Mouse (Mus musculus): ENCODE results near the gene Cep128.

The Cep128 gene

GRCm38 (mm10) chr12:91326104-91326503 lies 58.1 kb downstream of the Cep128 start:
- in situ Hi-C loops (cut with MboI; ENCODE audit: low pct_unique_long_range_greater_than_20kb in 1 of 2, low sequenced_read_pairs in 2 of 2, unreplicated experiment in 1 of 2) = no loop called here

- in situ Hi-C loops (cut with MboI; ENCODE audit: low pct_unique_long_range_greater_than_20kb in 1 of 2, low sequenced_read_pairs in 2 of 2, unreplicated experiment in 1 of 2) = loop anchor here (10.0 to 25.0 kb wide), 4 partner anchors 328 to 778 kb away; partner anchors contain the start of gene Dio2 (in 2 of the 2)
These were observed 69.2 kb downstream of the Cep128 start for GRCm38 (mm10) chr12:91315026-91315425.

DNA sequence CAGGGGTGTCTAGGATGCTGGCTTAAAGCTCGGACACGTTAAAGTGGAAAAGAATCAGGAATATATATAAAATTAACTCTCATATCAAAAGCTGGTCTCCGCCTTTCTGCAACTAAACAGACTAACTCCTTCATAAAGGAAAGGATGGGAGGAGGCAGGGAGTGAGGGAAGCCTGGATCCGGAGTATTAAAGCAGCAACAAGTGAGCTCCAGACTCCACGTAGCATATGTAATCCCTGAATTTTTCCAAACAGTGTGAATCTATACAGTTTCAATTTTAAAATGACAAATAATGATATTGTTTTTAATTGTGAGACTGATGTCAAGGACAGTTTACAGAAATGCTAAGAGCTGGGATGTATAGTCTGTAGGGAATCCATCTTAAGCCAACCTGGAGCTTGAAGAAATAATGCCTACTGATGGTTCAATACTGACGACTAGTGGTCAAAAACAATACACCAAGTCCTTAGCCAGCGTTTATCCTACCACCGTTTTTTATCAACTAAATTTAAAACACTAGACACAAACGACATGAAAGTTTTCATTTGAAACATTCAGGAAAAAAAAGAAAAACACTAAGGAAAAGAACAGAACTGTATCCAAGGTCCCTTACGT lies 70.1 kb downstream of the Cep128 start:
- in situ Hi-C loops (cut with MboI; ENCODE audit: low pct_unique_long_range_greater_than_20kb in 1 of 2, low sequenced_read_pairs in 2 of 2, unreplicated experiment in 1 of 2) = loop anchor here (10.0 to 25.0 kb wide), 4 partner anchors 327 to 777 kb away; partner anchors contain the start of gene Dio2 (in 2 of the 2)

DNA sequence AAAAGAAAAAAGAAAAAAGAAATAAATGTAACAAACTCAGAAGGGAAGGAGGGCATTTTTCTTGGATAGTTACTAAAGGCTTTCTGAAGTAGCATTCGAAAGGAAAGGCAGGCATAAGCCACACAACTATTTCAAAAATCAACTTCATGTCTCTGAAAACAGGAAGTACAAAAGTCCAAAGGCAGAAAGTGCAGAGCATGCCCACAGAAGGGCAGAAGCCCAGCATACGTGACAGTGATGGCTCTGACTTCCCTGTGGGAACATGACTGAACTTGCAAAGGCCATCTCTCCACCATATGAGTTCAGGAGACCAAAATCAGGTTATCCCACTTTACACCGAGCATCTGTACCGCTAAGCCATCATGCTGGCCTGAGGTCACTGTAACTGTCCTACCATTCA lies 71.6 kb downstream of the Cep128 start:
- in situ Hi-C loops (cut with MboI; ENCODE audit: low pct_unique_long_range_greater_than_20kb in 1 of 2, low sequenced_read_pairs in 2 of 2, unreplicated experiment in 1 of 2) = loop anchor here (10.0 to 25.0 kb wide), 4 partner anchors 325 to 775 kb away; partner anchors contain the start of gene Dio2 (in 2 of the 2)

DNA sequence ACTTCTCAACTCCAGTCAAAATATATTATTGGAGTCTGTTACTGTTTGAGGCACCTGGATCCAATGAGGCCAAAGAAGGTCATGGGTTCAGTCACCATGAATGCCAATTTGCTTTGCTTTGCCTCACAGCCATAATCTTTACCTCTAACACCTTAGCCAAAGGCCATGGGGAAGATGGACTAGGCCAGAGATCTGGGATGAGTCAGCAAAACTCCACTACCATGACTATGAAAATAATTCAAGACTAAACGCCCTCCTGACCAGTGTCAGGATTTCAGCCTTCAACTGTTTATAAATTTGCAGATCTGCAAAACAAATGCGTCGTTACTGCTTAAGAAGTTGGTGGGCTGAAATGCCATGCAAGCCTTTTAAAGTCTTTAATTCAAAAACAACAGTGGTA lies 76.5 kb downstream of the Cep128 start:
- in situ Hi-C loops (cut with MboI; ENCODE audit: low pct_unique_long_range_greater_than_20kb in 1 of 2, low sequenced_read_pairs in 2 of 2, unreplicated experiment in 1 of 2) = loop anchor here (25.0 kb wide), 3 partner anchors 320 to 770 kb away; partner anchors contain the start of gene Dio2 (in 1 of the 2)

DNA sequence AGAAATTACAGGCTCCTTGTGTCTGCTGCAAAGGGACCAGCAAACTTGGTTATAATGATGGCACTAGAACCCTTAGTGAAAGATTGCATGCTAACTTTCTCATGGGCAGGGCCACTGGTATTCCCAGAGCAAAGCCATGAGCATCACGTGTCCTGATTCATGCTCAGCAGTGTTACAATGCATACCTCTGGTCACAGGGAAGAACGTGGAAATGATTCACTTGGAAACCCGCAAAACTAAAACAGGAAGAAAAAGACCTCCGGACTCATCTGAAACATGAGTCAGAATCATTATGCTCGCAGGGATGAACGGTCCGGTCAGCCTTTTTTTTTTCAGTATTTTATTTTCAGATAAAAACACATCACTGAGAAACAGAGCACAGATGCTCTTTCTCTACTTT lies 78.4 kb downstream of the Cep128 start:
- in situ Hi-C loops (cut with MboI; ENCODE audit: low pct_unique_long_range_greater_than_20kb in 1 of 2, low sequenced_read_pairs in 2 of 2, unreplicated experiment in 1 of 2) = loop anchor here (25.0 kb wide), 3 partner anchors 318 to 768 kb away; partner anchors contain the start of gene Dio2 (in 1 of the 2)

GRCm38 (mm10) chr12:91305038-91305437 lies 79.2 kb downstream of the Cep128 start:
- in situ Hi-C loops (cut with MboI; ENCODE audit: low pct_unique_long_range_greater_than_20kb in 1 of 2, low sequenced_read_pairs in 2 of 2, unreplicated experiment in 1 of 2) = loop anchor here (25.0 kb wide), 3 partner anchors 318 to 768 kb away; partner anchors contain the start of gene Dio2 (in 1 of the 2)

GRCm38 (mm10) chr12:91298700-91299099 lies 85.5 kb downstream of the Cep128 start:
- in situ Hi-C loops (cut with MboI; ENCODE audit: low pct_unique_long_range_greater_than_20kb in 1 of 2, low sequenced_read_pairs in 2 of 2, unreplicated experiment in 1 of 2) = no loop called here

DNA sequence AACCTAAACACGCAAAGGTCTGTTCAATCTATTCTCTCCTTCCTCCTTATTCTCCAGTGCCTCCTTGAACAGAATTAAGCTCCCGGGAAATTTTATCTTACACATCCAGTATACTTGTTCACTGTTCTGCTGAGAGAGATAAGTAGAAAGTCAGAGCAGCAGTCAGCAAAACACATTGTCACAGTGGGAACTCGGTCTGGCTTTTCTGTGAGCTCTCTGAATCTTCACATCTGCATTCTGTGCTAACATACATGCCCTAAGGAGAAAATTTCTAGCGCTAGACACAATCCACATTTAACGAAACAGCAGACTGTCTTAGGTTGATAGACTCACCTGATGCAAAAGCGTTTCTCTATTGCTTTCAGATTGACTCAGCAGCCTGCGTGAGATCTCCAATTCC lies 88.3 kb downstream of the Cep128 start:
- in situ Hi-C loops (cut with MboI; ENCODE audit: low pct_unique_long_range_greater_than_20kb in 1 of 2, low sequenced_read_pairs in 2 of 2, unreplicated experiment in 1 of 2) = no loop called here

DNA sequence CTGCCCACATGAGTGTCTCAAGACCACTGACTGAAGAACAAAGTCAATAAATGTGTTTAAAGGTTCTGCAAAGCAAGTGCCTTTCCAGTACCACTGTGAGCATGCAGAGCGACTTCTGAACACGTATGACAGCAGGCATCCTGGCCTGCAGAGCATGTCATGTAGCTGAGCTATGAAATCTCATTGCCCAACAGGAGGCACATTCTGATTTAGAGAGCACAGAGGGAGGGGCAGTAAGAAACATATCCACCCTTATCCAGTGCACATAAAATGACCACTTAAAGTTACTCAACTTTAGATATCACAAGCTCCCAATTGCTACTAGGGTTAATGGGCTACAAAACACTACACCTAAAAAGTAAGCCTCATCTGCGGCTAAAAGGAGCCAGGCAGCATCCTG lies 88.8 kb downstream of the Cep128 start:
- in situ Hi-C loops (cut with MboI; ENCODE audit: low pct_unique_long_range_greater_than_20kb in 1 of 2, low sequenced_read_pairs in 2 of 2, unreplicated experiment in 1 of 2) = no loop called here

GRCm38 (mm10) chr12:91273936-91274335 lies 110.3 kb downstream of the Cep128 start:
- in situ Hi-C loops (cut with MboI; ENCODE audit: low pct_unique_long_range_greater_than_20kb in 1 of 2, low sequenced_read_pairs in 2 of 2, unreplicated experiment in 1 of 2) = no loop called here

DNA sequence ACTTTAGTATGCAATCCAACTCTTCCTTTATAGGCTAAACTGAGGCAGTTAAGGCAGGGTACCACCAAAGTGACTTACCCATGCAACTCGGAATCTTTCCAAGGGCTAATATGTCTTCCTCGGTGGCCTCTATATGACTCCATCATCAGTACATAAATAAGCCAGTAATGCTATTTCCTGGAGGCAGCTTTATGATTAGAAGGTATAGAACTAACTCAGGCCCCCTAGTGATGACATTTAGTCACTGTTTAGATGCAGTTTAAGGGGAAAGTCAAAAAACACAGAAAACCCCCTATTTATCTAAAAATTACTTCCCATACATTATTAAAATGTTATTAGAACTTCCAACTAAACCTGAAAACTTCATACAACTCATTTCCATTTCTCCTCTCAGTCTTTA lies 114.6 kb downstream of the Cep128 start:
- in situ Hi-C loops (cut with MboI; ENCODE audit: low pct_unique_long_range_greater_than_20kb in 1 of 2, low sequenced_read_pairs in 2 of 2, unreplicated experiment in 1 of 2) = no loop called here

DNA sequence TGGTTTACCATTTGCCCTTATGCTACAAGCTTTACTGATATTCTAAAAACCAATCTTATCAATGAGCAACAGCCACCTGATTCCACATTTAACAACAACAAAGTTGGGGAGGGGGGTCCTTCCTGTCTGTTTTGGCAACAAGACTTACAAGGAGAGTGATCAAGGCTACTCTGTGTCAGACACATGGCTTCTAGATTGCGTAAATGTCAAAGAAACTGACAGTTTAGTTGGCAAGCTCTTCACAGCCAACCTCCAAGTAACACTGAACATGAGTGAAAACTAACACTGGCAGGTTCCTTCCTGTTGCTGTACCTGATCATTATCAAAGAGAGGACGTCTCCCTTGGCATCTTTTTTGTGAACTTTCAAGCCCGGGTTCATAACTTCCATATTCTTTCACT lies 115.2 kb downstream of the Cep128 start:
- in situ Hi-C loops (cut with MboI; ENCODE audit: low pct_unique_long_range_greater_than_20kb in 1 of 2, low sequenced_read_pairs in 2 of 2, unreplicated experiment in 1 of 2) = no loop called here

GRCm38 (mm10) chr12:91266014-91266413 lies 118.2 kb downstream of the Cep128 start:
- in situ Hi-C loops (cut with MboI; ENCODE audit: low pct_unique_long_range_greater_than_20kb in 1 of 2, low sequenced_read_pairs in 2 of 2, unreplicated experiment in 1 of 2) = no loop called here

DNA sequence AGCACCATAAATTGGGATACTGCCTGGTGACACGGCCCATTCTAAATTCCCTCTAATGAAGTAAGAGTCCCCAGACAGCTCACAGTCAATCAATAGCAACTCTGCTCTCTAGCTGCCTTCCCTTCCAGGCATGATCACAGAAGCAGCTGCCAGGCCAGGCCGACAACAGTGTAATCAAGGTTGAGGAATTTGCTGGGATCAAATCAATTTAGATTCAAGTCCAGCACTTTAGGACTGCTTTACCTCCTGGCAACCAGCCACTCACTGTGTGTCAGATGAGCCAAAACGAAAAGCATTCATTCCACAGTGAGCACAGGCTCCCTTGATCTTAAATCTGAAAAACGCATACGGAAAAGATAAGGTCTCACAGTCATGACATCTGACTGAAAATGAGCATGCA lies 118.7 kb downstream of the Cep128 start:
- in situ Hi-C loops (cut with MboI; ENCODE audit: low pct_unique_long_range_greater_than_20kb in 1 of 2, low sequenced_read_pairs in 2 of 2, unreplicated experiment in 1 of 2) = no loop called here

GRCm38 (mm10) chr12:91264828-91265355 lies 119.3 kb downstream of the Cep128 start:
- in situ Hi-C loops (cut with MboI; ENCODE audit: low pct_unique_long_range_greater_than_20kb in 1 of 2, low sequenced_read_pairs in 2 of 2, unreplicated experiment in 1 of 2) = no loop called here

- in situ Hi-C loops (cut with MboI; ENCODE audit: low pct_unique_long_range_greater_than_20kb in 1 of 2, low sequenced_read_pairs in 2 of 2, unreplicated experiment in 1 of 2) = no loop called here
These were observed 120.5 kb downstream of the Cep128 start for GRCm38 (mm10) chr12:91263705-91264104.

DNA sequence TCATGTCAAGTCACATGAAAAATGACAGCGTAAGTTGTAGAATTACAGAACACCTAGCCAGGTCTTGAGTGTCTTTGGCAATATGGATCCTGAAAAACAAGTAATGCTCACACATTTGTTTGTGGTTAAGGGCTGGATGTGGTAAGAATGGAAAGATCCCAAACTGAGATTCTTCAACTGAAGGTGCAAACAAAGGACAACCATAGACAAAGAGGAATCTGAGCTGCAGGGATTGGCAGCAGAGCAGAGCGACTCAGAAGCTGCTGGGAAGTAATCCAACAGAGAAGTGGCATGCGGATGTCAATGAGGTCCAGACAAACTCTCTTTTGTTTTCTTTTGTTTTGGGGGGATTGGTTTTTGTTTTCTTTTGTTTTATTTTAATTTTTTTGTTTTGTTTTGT lies 121.4 kb downstream of the Cep128 start:
- in situ Hi-C loops (cut with MboI; ENCODE audit: low pct_unique_long_range_greater_than_20kb in 1 of 2, low sequenced_read_pairs in 2 of 2, unreplicated experiment in 1 of 2) = no loop called here

- in situ Hi-C loops (cut with MboI; ENCODE audit: low pct_unique_long_range_greater_than_20kb in 1 of 2, low sequenced_read_pairs in 2 of 2, unreplicated experiment in 1 of 2) = no loop called here
These were observed 127.9 kb downstream of the Cep128 start for GRCm38 (mm10) chr12:91256334-91256733.

GRCm38 (mm10) chr12:91254831-91255230 lies 129.4 kb downstream of the Cep128 start:
- in situ Hi-C loops (cut with MboI; ENCODE audit: low pct_unique_long_range_greater_than_20kb in 1 of 2, low sequenced_read_pairs in 2 of 2, unreplicated experiment in 1 of 2) = no loop called here
